Mouse (Mus musculus) lung, embryonic 14.5 days (tissue): ENCODE data around the gene Clgn. TPM values are rescaled to one million over a fixed set of nuclear protein-coding genes. Genes with fewer than 3 reads are reported as not detected.
A peak's percentile ranks its signal among the peaks of the same experiment; 100 is the strongest.

Experiments used
- ATAC-seq: fragments of 200-750 bp; cut with Nextera tagmentation; 2 replicates; pipeline ENCODE4 v1.8.0; 2017; ENCODE audit warnings: mild to moderate bottlenecking, moderate TSS enrichment, moderate library complexity; ENCODE audit not compliant: insufficient read depth
- DNase-seq: peaks from one replicate; pipeline ENCODE4 v3.0.0-alpha.2; 2015
- H3K27ac ChIP-seq: fragments of 300-500 bp; sonication (generic); 2 replicates; pipeline ENCODE4 v1.5.1; 2014; ENCODE audit warnings: low read depth, mild to moderate bottlenecking, moderate library complexity
- H3K27me3 ChIP-seq: fragments of 300-500 bp; sonication (generic); 2 replicates; pipeline ENCODE4 v1.6.1; 2014; ENCODE audit warnings: low read length, control low read depth; ENCODE audit not compliant: insufficient read depth
- H3K36me3 ChIP-seq: fragments of 300-500 bp; sonication (generic); 2 replicates; pipeline ENCODE4 v1.6.1; 2014; ENCODE audit warnings: control low read depth; ENCODE audit not compliant: insufficient read depth
- H3K4me1 ChIP-seq: fragments of 300-500 bp; sonication (generic); 2 replicates; pipeline ENCODE4 v1.6.1; 2014; ENCODE audit warnings: antibody characterized with exemption, control low read depth; ENCODE audit not compliant: insufficient read depth
- H3K4me2 ChIP-seq: fragments of 300-500 bp; sonication (generic); 2 replicates; pipeline ENCODE4 v1.6.1; 2014; ENCODE audit warnings: mild to moderate bottlenecking
- H3K4me3 ChIP-seq: fragments of 300-500 bp; sonication (generic); 2 replicates; pipeline ENCODE4 v1.5.1; 2014; ENCODE audit warnings: low read depth, low read length
- H3K9ac ChIP-seq: fragments of 300-500 bp; sonication (generic); 2 replicates; pipeline ENCODE4 v1.6.1; 2014
- H3K9me3 ChIP-seq: fragments of 300-500 bp; sonication (generic); 2 replicates; pipeline ENCODE4 v1.6.1; 2016; ENCODE audit warnings: low read depth, low read length, control low read depth
- CTCF ChIP-seq: IDR thresholded peaks from 2 replicates; pipeline ENCODE4 v1.5.1; 2016; ENCODE audit warnings: antibody characterized with exemption, low read depth
- WGBS: fragments of 180-500 bp; shearing (Covaris S2); extraction: QIAGEN DNeasy Blood & Tissue Kit; methylation state at CpG from one replicate; pipeline ENCODE4 v1.1.7; 2014; 5-methylcytosine and 5-hydroxymethylcytosine counted together
- polyA plus RNA-seq: library from polyadenylated mRNA; unstranded; fragments of >200 nt; fragmentation: Nextera tagmentation; extraction: Ambion mirVana; gene quantifications from 2 replicates; pipeline ENCODE4 v1.2.1, GENCODE M21; 2014

Gene Clgn
- polyA plus RNA-seq, 1 experiment from 2014 or later = 0.12 TPM

DNA sequence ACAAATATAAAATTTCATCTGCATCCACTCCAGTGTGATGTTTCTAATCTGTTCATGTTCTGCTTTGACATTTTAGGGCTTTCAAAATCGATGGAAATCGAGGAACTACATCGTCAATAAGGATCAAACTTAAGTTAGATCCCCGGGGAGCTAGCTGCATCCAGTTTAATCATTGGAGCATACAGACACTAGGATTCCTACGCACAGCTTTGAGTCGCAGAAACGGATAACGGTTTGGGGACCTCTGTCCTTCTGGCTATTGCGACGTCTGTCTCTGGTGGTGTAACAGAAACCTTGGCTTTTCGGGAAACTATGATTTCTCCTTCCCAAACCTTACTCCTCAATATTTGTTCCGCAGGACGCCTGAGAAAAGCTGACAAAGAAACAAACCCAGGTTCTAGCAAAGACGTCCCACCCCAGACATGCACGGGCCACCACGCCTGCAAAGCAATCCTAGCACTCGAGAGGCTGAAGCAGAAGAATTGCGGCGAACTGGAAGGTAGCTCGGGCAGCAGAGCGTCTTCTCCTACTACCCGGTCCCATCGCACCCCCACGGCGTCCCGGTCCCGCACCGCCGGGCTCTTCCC lies 52.1 kb downstream of the Clgn start:
- ATAC-seq = no peak
- peak; percentile 50 for DNase-seq

DNA sequence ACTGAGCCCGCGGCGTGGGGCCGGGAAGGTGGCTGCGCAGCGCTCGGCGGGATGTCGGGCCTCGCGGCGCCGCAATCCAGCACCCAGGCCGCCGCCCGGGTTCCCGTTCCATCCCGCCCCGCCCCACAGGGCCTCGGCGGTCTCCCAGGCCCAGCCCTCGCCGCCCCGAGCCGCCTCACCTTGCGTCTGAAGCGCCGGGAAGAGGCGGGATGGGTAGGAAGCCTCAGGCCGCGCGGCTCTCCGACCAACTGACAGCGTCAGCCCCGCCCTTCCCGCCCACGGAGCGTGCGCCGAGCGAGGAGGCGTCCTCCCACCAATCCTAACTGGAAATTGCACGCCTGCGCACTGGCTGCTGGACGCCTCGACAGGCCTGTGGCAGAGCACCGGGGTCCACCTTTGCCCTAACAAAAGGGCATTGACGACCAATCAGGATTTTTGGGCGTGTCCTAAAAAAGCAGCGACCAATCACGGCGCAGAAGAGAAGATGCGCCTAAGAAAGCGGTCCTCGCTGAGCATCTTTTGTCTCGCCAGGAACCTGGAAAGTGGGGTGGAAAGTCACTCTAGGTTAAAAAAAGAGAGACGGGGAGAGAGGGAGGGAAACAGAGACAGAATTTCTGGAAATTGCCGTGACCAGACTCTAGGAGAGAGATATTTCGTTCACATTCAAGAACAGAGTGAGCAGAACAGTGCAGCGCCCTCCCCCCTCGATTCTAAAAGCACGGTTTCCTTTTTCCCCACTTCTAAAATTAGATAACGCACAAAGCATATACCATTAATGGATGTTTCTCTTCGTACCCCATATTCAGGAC lies 52.8 kb downstream of the Clgn start:
- H3K4me1 ChIP-seq = peaks cover 8% of the 10 kb centered on the region; the same call in 1 of the 2 replicates
- WGBS = under 1% methylated on average over 64 of the region's 64 CpGs
- H3K27me3 ChIP-seq = no peaks in the 10 kb centered on the region
- H3K27ac ChIP-seq = peak overlapping the region; percentile 85
- H3K4me2 ChIP-seq = peak overlapping the region; percentile 68
- H3K4me3 ChIP-seq = peak overlapping the region; percentile 87
- TF ChIP-seq CTCF = no peak
- DNase-seq (peak; percentile 99), ATAC-seq (peak; percentile 100)
- peak overlapping the region; percentile 89 for H3K9ac ChIP-seq
- peaks cover 9% of the 10 kb centered on the region; the same call in 1 of the 2 replicates for H3K36me3 ChIP-seq
- no peaks in the 10 kb centered on the region for H3K9me3 ChIP-seq

More for the DNA sequence above, 52.1 kb downstream of the Clgn start:
- Histone ChIP-seq H3K9me3 (no peaks in the 10 kb centered on the region), H3K9ac (peak overlapping the region; percentile 89), H3K36me3 (peaks cover 14% of the 10 kb centered on the region; the same call in 1 of the 2 replicates), H3K4me3 (peak overlapping the region; percentile 87), H3K4me1 (peaks cover 8% of the 10 kb centered on the region; the same call in 1 of the 2 replicates), H3K4me2 (peak overlapping the region; percentile 68), H3K27ac (peak overlapping the region; percentile 85), H3K27me3 (no peaks in the 10 kb centered on the region)
- TF ChIP-seq CTCF = no peak
- under 1% methylated on average over 29 of the region's 29 CpGs for WGBS

DNA sequence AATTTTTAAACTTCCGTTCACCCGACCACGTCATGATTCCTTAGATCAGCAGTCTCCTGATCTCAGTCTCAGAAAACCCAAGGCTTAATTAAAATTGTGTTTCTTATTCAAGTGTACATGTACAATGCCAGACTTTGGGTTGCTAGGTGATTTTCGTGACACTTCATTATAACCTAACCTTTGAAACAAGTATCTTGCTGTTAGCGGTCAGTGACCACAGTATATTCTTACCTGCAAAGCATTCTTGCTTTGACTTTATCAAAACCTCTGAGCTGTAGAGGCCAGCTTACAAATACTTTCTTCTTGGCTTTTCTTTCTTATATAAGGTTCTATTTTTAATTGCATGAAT lies 53.4 kb downstream of the Clgn start:
- Histone ChIP-seq H3K27ac (0 out of 2 replicates have a peak overlapping the region, but pooled peaks have one; percentile 33), H3K9me3 (no peaks in the 10 kb centered on the region), H3K4me2 (peak overlapping the region; percentile 68), H3K9ac (peak overlapping the region; percentile 41), H3K4me3 (peak overlapping the region; percentile 87), H3K36me3 (0 out of 2 replicates have a peak, but pooled peaks cover 4% of the 10 kb centered on the region), H3K4me1 (peaks cover 8% of the 10 kb centered on the region; the same call in 1 of the 2 replicates), H3K27me3 (no peaks in the 10 kb centered on the region)
- 25% methylated on average over 5 of the region's 5 CpGs for WGBS
- ATAC-seq (no peak; the same call in 1 of the 2 replicates), DNase-seq (no peak)
- no peak for TF ChIP-seq CTCF

DNA sequence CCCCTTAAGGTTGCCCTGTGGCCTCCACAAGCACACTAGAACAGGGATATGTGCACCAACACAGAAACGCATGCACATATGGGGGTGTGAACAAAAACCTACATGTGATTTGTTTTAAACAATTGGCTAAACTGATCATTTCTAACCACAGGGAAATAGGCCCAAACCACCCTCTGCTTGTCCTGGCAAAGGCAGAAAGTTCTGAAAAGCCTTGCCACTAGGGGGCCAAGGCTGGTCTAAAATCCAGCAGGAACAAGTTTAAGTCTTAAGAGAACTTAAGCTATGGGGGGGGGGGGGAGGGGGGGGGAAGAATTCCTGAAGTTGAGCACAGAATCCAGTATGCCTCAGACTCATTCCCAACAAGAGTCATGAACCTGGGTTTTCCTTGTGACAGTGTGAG lies 60.3 kb downstream of the Clgn start:
- H3K36me3 ChIP-seq = no peaks in the 10 kb centered on the region
- H3K9ac ChIP-seq = no peak overlapping the region
- H3K4me2 ChIP-seq = no peak overlapping the region
- H3K27me3 ChIP-seq = no peaks in the 10 kb centered on the region
- H3K4me3 ChIP-seq = no peak overlapping the region
- TF ChIP-seq CTCF = peak; percentile 64
- no peaks in the 10 kb centered on the region for H3K4me1 ChIP-seq
- no peaks in the 10 kb centered on the region for H3K9me3 ChIP-seq
- DNase-seq (peak; percentile 70), ATAC-seq (no peak; the same call in 1 of the 2 replicates)
- 81% methylated on average over 1 of the region's 1 CpGs for WGBS
- H3K27ac ChIP-seq = no peak overlapping the region

DNA sequence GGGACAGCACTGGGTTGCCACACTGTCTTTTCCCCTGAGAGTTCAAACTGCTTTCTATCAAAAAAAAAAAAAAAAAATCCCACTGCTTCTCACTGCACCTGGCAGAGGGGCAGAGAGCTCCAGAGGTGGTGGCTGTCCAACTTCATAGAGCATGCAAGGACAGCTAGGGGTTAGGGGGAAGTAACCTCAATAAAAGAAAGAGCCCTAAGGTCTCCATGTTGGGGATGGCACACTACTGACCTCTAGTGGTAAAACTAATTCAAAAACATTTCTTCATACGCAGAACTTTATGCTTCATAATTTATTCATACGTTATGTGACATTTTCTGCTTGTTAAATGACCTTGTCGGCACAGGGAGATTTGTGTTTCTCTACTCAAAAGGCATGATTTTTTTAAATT lies 61.4 kb downstream of the Clgn start:
- peak; percentile 85 for DNase-seq
- Histone ChIP-seq H3K9ac (no peak overlapping the region), H3K27ac (no peak overlapping the region), H3K9me3 (0 out of 2 replicates have a peak, but pooled peaks cover 4% of the 10 kb centered on the region), H3K36me3 (no peaks in the 10 kb centered on the region), H3K4me2 (no peak overlapping the region), H3K27me3 (no peaks in the 10 kb centered on the region), H3K4me3 (no peak overlapping the region), H3K4me1 (no peaks in the 10 kb centered on the region)
- TF ChIP-seq CTCF = peak; percentile 76
- peak; percentile 54; the same call in 1 of the 2 replicates for ATAC-seq
- WGBS = 13% methylated on average over 3 of the region's 3 CpGs

DNA sequence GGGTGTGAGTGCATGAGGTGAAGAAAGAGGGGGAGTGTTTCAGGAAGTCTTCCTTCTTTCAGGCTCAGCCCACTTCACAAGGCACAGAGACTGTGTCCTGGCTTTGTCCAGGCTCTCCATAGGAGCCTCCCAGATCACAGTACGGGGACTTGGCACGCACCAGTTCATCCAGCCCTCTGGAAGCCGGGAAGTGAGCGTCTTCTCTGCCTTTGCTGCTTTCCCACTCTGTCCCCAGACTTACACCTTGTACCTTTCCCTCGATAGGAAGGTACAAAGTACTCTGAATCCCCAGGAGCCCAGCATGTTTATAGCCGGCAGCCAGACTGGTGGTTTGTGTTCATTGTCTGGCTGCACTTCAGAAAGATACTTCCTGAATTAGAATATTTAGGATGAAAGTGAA lies 67.5 kb downstream of the Clgn start:
- Histone ChIP-seq H3K4me2 (no peak overlapping the region), H3K4me1 (no peaks in the 10 kb centered on the region), H3K27me3 (no peaks in the 10 kb centered on the region), H3K27ac (0 out of 2 replicates have a peak overlapping the region, but pooled peaks have one; percentile 30), H3K4me3 (no peak overlapping the region), H3K9ac (no peak overlapping the region), H3K36me3 (no peaks in the 10 kb centered on the region), H3K9me3 (0 out of 2 replicates have a peak, but pooled peaks cover 4% of the 10 kb centered on the region)
- DNase-seq (no peak), ATAC-seq (no peak)
- no peak for TF ChIP-seq CTCF
- WGBS = 55% methylated on average over 6 of the region's 6 CpGs

DNA sequence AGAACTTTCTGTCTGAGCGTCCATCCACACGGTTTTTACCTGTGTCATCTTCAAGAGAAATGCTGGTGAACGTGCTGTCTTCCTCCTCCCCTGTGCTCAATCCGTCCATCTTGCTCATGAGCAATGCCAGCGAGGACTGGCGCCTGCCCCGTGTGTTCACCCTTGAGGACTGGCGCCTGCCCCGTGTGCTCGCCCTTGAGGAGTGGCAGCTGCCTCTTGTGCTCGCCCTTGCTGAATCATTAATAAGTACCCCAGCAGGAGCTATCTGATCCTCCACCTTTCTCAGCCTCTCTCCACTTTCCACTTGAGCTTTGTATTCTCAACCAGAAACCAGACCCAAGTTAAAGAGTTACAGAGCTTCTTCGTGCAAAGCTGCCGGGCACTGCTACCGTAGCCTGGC lies 68.6 kb downstream of the Clgn start, which contains the start of gene Scoc:
Gene Scoc, minus strand, starts transcription at position 170 of the 400 bp plus-strand sequence.
- DNase-seq (peak; percentile 44), ATAC-seq (peak; percentile 74; the same call in 1 of the 2 replicates)
- WGBS = 56% methylated on average over 14 of the region's 14 CpGs
- H3K27ac ChIP-seq = peak within 1 kb of the TSS; percentile 36
- H3K4me3 ChIP-seq = no peak within 1 kb of the TSS
- no peak within 1 kb of the TSS for H3K9ac ChIP-seq
- H3K36me3 ChIP-seq = no peaks in the 10 kb centered on the region
- 0 out of 2 replicates have a peak, but pooled peaks cover 4% of the 10 kb centered on the region for H3K9me3 ChIP-seq
- H3K4me2 ChIP-seq = peak within 1 kb of the TSS; percentile 21; the same call in 1 of the 2 replicates
- no peaks in the 10 kb centered on the region for H3K4me1 ChIP-seq
- no peak for TF ChIP-seq CTCF
- no peaks in the 10 kb centered on the region for H3K27me3 ChIP-seq
